Mouse (Mus musculus) CH12.LX (cell line): Measurements from ENCODE around the gene Itga7. TPM values are rescaled to one million over a fixed set of nuclear protein-coding genes. Genes with fewer than 3 reads are reported as not detected.

Experiments
- DNase-seq: peaks from one replicate; pipeline ENCODE4 v3.0.0-alpha.2; 2013; ENCODE audit errors: extremely low read depth
- H3K27ac ChIP-seq: 2 replicates; pipeline ENCODE4 v1.5.1; 2012; ENCODE audit warnings: low read depth, mild to moderate bottlenecking, control low read depth, moderate library complexity; ENCODE audit not compliant: insufficient read depth
- H3K27me3 ChIP-seq: replicated peaks from 2 replicates; pipeline ENCODE3; 2012; ENCODE audit warnings: inconsistent platforms
- H3K36me3 ChIP-seq, 2 experiments: replicated peaks in 1 of 2; 2 replicates each; pipeline versions ENCODE3 to v1.6.1; 2012; ENCODE audit warnings: inconsistent platforms in 1 of 2, low read length in 1 of 2, mild to moderate bottlenecking in 1 of 2, mixed read lengths in 1 of 2, moderate library complexity in 1 of 2; ENCODE audit not compliant: control insufficient read depth in 1 of 2, insufficient read depth in 1 of 2
- H3K4me1 ChIP-seq, 2 experiments: 2 replicates each; pipeline ENCODE4 v1.6.1; 2012; ENCODE audit warnings: inconsistent platforms in 1 of 2, moderate library complexity in 1 of 2; ENCODE audit not compliant: insufficient read depth in 2 of 2, control insufficient read depth in 1 of 2
- H3K4me2 ChIP-seq: 2 replicates; pipeline ENCODE4 v1.6.1; 2012; ENCODE audit warnings: low read depth, mild to moderate bottlenecking, control low read depth; ENCODE audit not compliant: poor library complexity, insufficient read depth, severe bottlenecking
- H3K4me3 ChIP-seq, 3 experiments: fragments of 150-350 bp in 1 of 3; sonication (generic) in 1 of 3; replicated peaks in 1 of 3; 2 replicates each; pipeline versions ENCODE3 to v1.5.1; 2011 to 2012; ENCODE audit warnings: low read depth in 2 of 3, low read length in 2 of 3, mild to moderate bottlenecking in 2 of 3, moderate library complexity in 2 of 3, control low read depth in 1 of 3, improper control_type of control experiment in 1 of 3, inconsistent platforms in 1 of 3, mixed read lengths in 1 of 3; ENCODE audit not compliant: poor library complexity in 1 of 3
- H3K79me2 ChIP-seq: replicated peaks from 2 replicates; pipeline ENCODE4 v1.6.1; 2012; ENCODE audit warnings: mild to moderate bottlenecking, moderate library complexity; ENCODE audit not compliant: control insufficient read depth, poor library complexity, insufficient read depth, severe bottlenecking; ENCODE audit errors: extremely low read depth
- H3K9ac ChIP-seq: 2 replicates; pipeline ENCODE4 v1.6.1; 2012; ENCODE audit warnings: low read depth, mild to moderate bottlenecking, control low read depth, moderate library complexity; ENCODE audit not compliant: insufficient read depth
- H3K9me3 ChIP-seq: replicated peaks from 2 replicates; pipeline ENCODE3; 2012; ENCODE audit warnings: low read length, inconsistent platforms, mixed read lengths
- CTCF ChIP-seq, 2 experiments: IDR thresholded peaks in 1 of 2; conservative IDR thresholded peaks in 1 of 2; 2 replicates each; pipeline ENCODE4 v1.5.1; 2011 to 2012; ENCODE audit warnings: low read depth in 2 of 2, low read length in 2 of 2, improper control_type of control experiment in 1 of 2, inconsistent platforms in 1 of 2, mild to moderate bottlenecking in 1 of 2, moderate library complexity in 1 of 2
- ELF1 ChIP-seq: IDR thresholded peaks from 2 replicates; pipeline ENCODE4 v1.6.1; 2014; ENCODE audit warnings: low read depth, mild to moderate bottlenecking, inconsistent platforms, low read length, improper control_type of control experiment
- HCFC1 ChIP-seq: IDR thresholded peaks from 2 replicates; pipeline ENCODE4 v1.6.1; 2012; ENCODE audit warnings: low read depth, mild to moderate bottlenecking, inconsistent platforms, low read length, improper control_type of control experiment
- MAFK ChIP-seq: IDR thresholded peaks from 2 replicates; pipeline ENCODE4 v1.6.1; 2011; ENCODE audit warnings: low read length, improper control_type of control experiment; ENCODE audit not compliant: insufficient replicate concordance
- MAZ ChIP-seq: IDR thresholded peaks from 2 replicates; pipeline ENCODE4 v1.6.1; 2012; ENCODE audit warnings: low read depth, mild to moderate bottlenecking, inconsistent platforms, low read length, improper control_type of control experiment, moderate library complexity
- MXI1 ChIP-seq: IDR thresholded peaks from 2 replicates; pipeline ENCODE4 v1.6.1; 2011; ENCODE audit warnings: mild to moderate bottlenecking, low read depth, low read length, improper control_type of control experiment
- NRF1 ChIP-seq: IDR thresholded peaks from 2 replicates; pipeline ENCODE4 v1.6.1; 2014; ENCODE audit warnings: low read depth, mild to moderate bottlenecking, inconsistent platforms, low read length, improper control_type of control experiment, moderate library complexity
- POLR2A ChIP-seq: IDR thresholded peaks from 2 replicates; pipeline ENCODE4 v1.6.1; 2011; ENCODE audit warnings: low read depth, mild to moderate bottlenecking, improper control_type of control experiment, low read length
- RAD21 ChIP-seq: IDR thresholded peaks from 2 replicates; pipeline ENCODE4 v1.6.1; 2011; ENCODE audit warnings: low read depth, mild to moderate bottlenecking, low read length, improper control_type of control experiment, moderate library complexity
- SIN3A ChIP-seq: IDR thresholded peaks from 2 replicates; pipeline ENCODE4 v1.6.1; 2012; ENCODE audit warnings: low read length, improper control_type of control experiment, inconsistent platforms
- UBTF ChIP-seq: IDR thresholded peaks from 2 replicates; pipeline ENCODE4 v1.6.1; 2012; ENCODE audit warnings: low read depth, mild to moderate bottlenecking, inconsistent platforms, low read length, improper control_type of control experiment, moderate library complexity
- USF1 ChIP-seq: IDR thresholded peaks from 2 replicates; pipeline ENCODE4 v1.6.1; 2014; ENCODE audit warnings: low read depth, mild to moderate bottlenecking, inconsistent platforms, low read length, improper control_type of control experiment
- dilution Hi-C: fragments of 300-500 bp; cut with MboI; formaldehyde crosslinking; loops from 2 replicates; pipeline ENCODE4 v1.14.3; 2020; ENCODE audit warnings: low sequenced_read_pairs; ENCODE audit not compliant: extremely low pct_unique_long_range_greater_than_20kb, extremely low pct_ligation_motif_present
- in situ Hi-C: fragments of 300-500 bp; cut with MboI; formaldehyde crosslinking; loops from 3 replicates; pipeline ENCODE4 v1.14.3; 2019; ENCODE audit warnings: low sequenced_read_pairs, low pct_ligation_motif_present, low pct_unique_long_range_greater_than_20kb, mixed read lengths
- polyA plus RNA-seq: library from polyadenylated mRNA; unstranded; fragments of >175 nt; gene quantifications from 2 replicates; pipeline ENCODE4 v1.2.1, GENCODE M21; 2012; ENCODE audit warnings: low read depth; ENCODE audit not compliant: insufficient read length
- total RNA-seq, 2 experiments: library from RNA; depleted of rRNA; stranded (reverse); fragments of 300-350 nt in 1 of 2; fragments of >200 nt in 1 of 2; gene quantifications; 2 replicates each; pipeline ENCODE4 v1.2.3; 2012 to 2014

The Itga7 gene
- total and polyA plus RNA-seq, 3 experiments: 0.55 to 0.64 (median 0.63) TPM

GRCm38 (mm10) chr10:128890383-128891295 is 43.0 kb upstream of the Itga7 start:
- dilution Hi-C loops (no loop called here), in situ Hi-C loops (loop anchor here (5.0 kb wide), 1 partner anchor 158 kb away; no protein-coding TSS in a partner anchor)
- Histone ChIP-seq H3K4me1 (peaks cover 10 to 28% of the 10 kb centered on the region in 2 experiments), H3K36me3 (peaks cover 11 to 28% of the 10 kb centered on the region in 2 experiments), H3K27me3 (peaks cover 14% of the 10 kb centered on the region), H3K9me3 (no peaks in the 10 kb centered on the region), H3K4me2 (peak overlapping the region; percentile 81), H3K27ac (peak overlapping the region; percentile 5; the same call in 1 of the 2 replicates), H3K4me3 (peak overlapping the region; percentile 63 to 76 (median 71)), H3K79me2 (no peaks in the 10 kb centered on the region), H3K9ac (peak overlapping the region; percentile 23)
- TF ChIP-seq USF1 (no peak), HCFC1 (peak; percentile 7; the same call in 1 of the 2 replicates), SIN3A (peak; percentile 25; the same call in 1 of the 2 replicates)
- DNase-seq: peak; percentile 38

GRCm38 (mm10) chr10:128891296-128892094 is 42.1 kb upstream of the Itga7 start, which contains the start of gene Gdf11:
TSS of gene Gdf11 (minus strand) at chr10:128891718.
- H3K9me3 ChIP-seq: no peaks in the 10 kb centered on the region
- H3K4me3 ChIP-seq: peak within 1 kb of the TSS; percentile 63 to 76 (median 71)
- H3K36me3 ChIP-seq: peaks cover 4 to 19% of the 10 kb centered on the region in 2 experiments
- no peaks in the 10 kb centered on the region for H3K79me2 ChIP-seq
- peak within 1 kb of the TSS; percentile 81 for H3K4me2 ChIP-seq
- peaks cover 10 to 26% of the 10 kb centered on the region in 2 experiments for H3K4me1 ChIP-seq
- dilution Hi-C loops (no loop called here), in situ Hi-C loops (loop anchor here (5.0 kb wide), 1 partner anchor 159 kb away; no protein-coding TSS in a partner anchor)
- H3K9ac ChIP-seq: peak within 1 kb of the TSS; percentile 23
- TF ChIP-seq HCFC1: 0 out of 2 replicates have a peak, but pooled peaks have one; percentile 7
- no peak for TF ChIP-seq RAD21
- TF ChIP-seq CTCF (conservative IDR thresholded peaks at IDR 0.05 in 1 of 2, IDR thresholded peaks at IDR 0.05 in 1 of 2; ENCODE audit: low read depth in 2 of 2, low read length in 2 of 2): peak in 1 of 2 experiments; percentile 14; a peak in 1 of 4 replicates
- 0 out of 2 replicates have a peak, but pooled peaks have one; percentile 29 for TF ChIP-seq POLR2A
- TF ChIP-seq ELF1: no peak
- peak; percentile 46 for TF ChIP-seq NRF1
- 0 out of 2 replicates have a peak, but pooled peaks have one; percentile 47 for TF ChIP-seq MAZ
- TF ChIP-seq UBTF: 0 out of 2 replicates have a peak, but pooled peaks have one; percentile 53
- no peak for TF ChIP-seq MAFK
- TF ChIP-seq MXI1: peak; percentile 37; the same call in 1 of the 2 replicates
- peak; percentile 46 for DNase-seq
- H3K27me3 ChIP-seq: peaks cover 20% of the 10 kb centered on the region
- peak within 1 kb of the TSS; percentile 5; the same call in 1 of the 2 replicates for H3K27ac ChIP-seq
